23 mouse cellular contexts compared by ENCODE assay signal in genomic region chr13:47133058-47133457, GRCm38 (mm10). TPM values are rescaled to one million over a fixed set of nuclear protein-coding genes. Genes with fewer than 3 reads are reported as not detected.
DNase-seq lines count a peak whose midpoint lies in the region; ATAC-seq and TF ChIP-seq lines count a peak whose summit lies in the region.
"Had no signal": no experiment of that assay in that cellular context is flagged by ENCODE, and none has a peak within 500 bp of the region (broad histone marks: within the 10 kb centered on the region; RNA-seq: fewer than 3 reads in every experiment).

No protein-coding gene starts in this region.

- ATAC-seq in forebrain, embryonic 16.5 days, result no peak
- ATAC-seq: forebrain, embryonic 13.5 days; forebrain, embryonic 15.5 days had no signal

- peak overlapping the region; percentile 16; the same call in 1 of the 2 replicates for H3K4me2 ChIP-seq in CH12.LX (ENCODE audit: insufficient read depth, low read depth, poor library complexity, severe bottlenecking)
- no peak overlapping the region for H3K4me2 ChIP-seq in forebrain, embryonic 16.5 days (ENCODE audit: low read length)
- H3K4me2 ChIP-seq: embryonic facial prominence, embryonic 13.5 days; embryonic facial prominence, embryonic 15.5 days; forebrain, embryonic 13.5 days; forebrain, embryonic 15.5 days had no signal

- dilution Hi-C loops in CH12.LX (cut with MboI; ENCODE audit: extremely low pct_ligation_motif_present, extremely low pct_unique_long_range_greater_than_20kb, low sequenced_read_pairs), result no loop called here

- no peak overlapping the region for H3K9ac ChIP-seq in CH12.LX (ENCODE audit: insufficient read depth, low read depth)
- no peak overlapping the region for H3K9ac ChIP-seq in forebrain, embryonic 16.5 days (replicated peaks; ENCODE audit: low read depth, low read length)
- H3K9ac ChIP-seq: embryonic facial prominence, embryonic 13.5 days; embryonic facial prominence, embryonic 15.5 days; forebrain, embryonic 13.5 days; forebrain, embryonic 15.5 days had no signal

- peak; percentile 11 for DNase-seq in A20 (ENCODE audit: low read depth, low spot score)
- peak; percentile 40 for DNase-seq in CD4-positive, CD25-positive, alpha-beta regulatory T cell, adult 2 months (ENCODE audit: low read depth, low spot score)
- peak; percentile 21 for DNase-seq in CH12.LX (ENCODE audit: extremely low read depth)
- peak; percentile 57 for DNase-seq in induced T-regulatory cell, adult 2 months (ENCODE audit: low read depth)
- DNase-seq in cerebellum, adult 11 months, result no peak
- no peak for DNase-seq in kidney, postnatal 14 days
- no peak for DNase-seq in thymus, postnatal 0 days (ENCODE audit: low spot score)
- DNase-seq: adrenal gland, adult 2 months; adrenal gland, postnatal 10 days; adrenal gland, postnatal 25 days; cerebellum, adult 11-12 months; cerebellum, adult 2 months; cerebellum, adult 9-10 months; cerebellum, postnatal 10 days; cerebellum, postnatal 25 days; embryo, embryonic 11 days had no signal

- no peaks in the 10 kb centered on the region for H3K36me3 ChIP-seq in CH12.LX (replicated peaks in 1 of 2; ENCODE audit: control insufficient read depth in 1 of 2, insufficient read depth in 1 of 2, low read length in 1 of 2)
- H3K36me3 ChIP-seq in forebrain, embryonic 16.5 days (ENCODE audit: control insufficient read depth, insufficient read depth), result no peaks in the 10 kb centered on the region
- H3K36me3 ChIP-seq: embryonic facial prominence, embryonic 13.5 days; embryonic facial prominence, embryonic 15.5 days; forebrain, embryonic 15.5 days had no signal

- TF ChIP-seq EP300 in CH12.LX (IDR thresholded peaks at IDR 0.05; ENCODE audit: low read length), result no peak

- H3K79me2 ChIP-seq in CH12.LX (replicated peaks; ENCODE audit: control insufficient read depth, extremely low read depth, insufficient read depth, poor library complexity, severe bottlenecking), result no peaks in the 10 kb centered on the region

- TF ChIP-seq POLR2A in CH12.LX (IDR thresholded peaks at IDR 0.05; ENCODE audit: low read depth, low read length), result no peak

- peaks cover 0 to 16% of the 10 kb centered on the region in 2 experiments; a peak in 2 of 4 replicates for H3K4me1 ChIP-seq in CH12.LX (ENCODE audit: control insufficient read depth in 1 of 2, insufficient read depth in 2 of 2)
- no peaks in the 10 kb centered on the region for H3K4me1 ChIP-seq in forebrain, embryonic 16.5 days (replicated peaks; ENCODE audit: control insufficient read depth, insufficient read depth, low read length)
- H3K4me1 ChIP-seq: embryonic facial prominence, embryonic 13.5 days; embryonic facial prominence, embryonic 15.5 days; forebrain, embryonic 13.5 days; forebrain, embryonic 15.5 days had no signal

- TF ChIP-seq CTCF in CH12.LX (conservative IDR thresholded peaks at IDR 0.05 in 1 of 2, IDR thresholded peaks at IDR 0.05 in 1 of 2; ENCODE audit: low read depth in 2 of 2, low read length in 2 of 2), result no peak

- in situ Hi-C loops in CH12.LX (cut with MboI; ENCODE audit: low pct_ligation_motif_present, low pct_unique_long_range_greater_than_20kb, low sequenced_read_pairs), result loop anchor here (25.0 kb wide), 1 partner anchor 1329 kb away; no protein-coding TSS in a partner anchor

- TF ChIP-seq RAD21 in CH12.LX (IDR thresholded peaks at IDR 0.05; ENCODE audit: low read depth, low read length), result no peak

- WGBS in forebrain, embryonic 16.5 days, result 88% methylated on average over 8 of the region's 8 CpGs

- H3K27me3 ChIP-seq in CH12.LX (replicated peaks), result no peaks in the 10 kb centered on the region
- no peaks in the 10 kb centered on the region for H3K27me3 ChIP-seq in forebrain, embryonic 16.5 days (replicated peaks; ENCODE audit: control insufficient read depth, insufficient read depth, low read length)
- H3K27me3 ChIP-seq: embryonic facial prominence, embryonic 13.5 days; embryonic facial prominence, embryonic 15.5 days; forebrain, embryonic 13.5 days; forebrain, embryonic 15.5 days had no signal

- peaks cover 2% of the 10 kb centered on the region for H3K9me3 ChIP-seq in CH12.LX (replicated peaks; ENCODE audit: low read length)
- no peaks in the 10 kb centered on the region for H3K9me3 ChIP-seq in forebrain, embryonic 16.5 days (ENCODE audit: control insufficient read depth, low read length)
- H3K9me3 ChIP-seq: embryonic facial prominence, embryonic 13.5 days; embryonic facial prominence, embryonic 15.5 days; forebrain, embryonic 13.5 days; forebrain, embryonic 15.5 days had no signal

- H3K4me3 ChIP-seq in CH12.LX (replicated peaks in 1 of 3; ENCODE audit: low read depth in 2 of 3, low read length in 2 of 3, poor library complexity in 1 of 3), result no peak overlapping the region
- no peak overlapping the region for H3K4me3 ChIP-seq in forebrain, embryonic 16.5 days (replicated peaks; ENCODE audit: low read length)
- H3K4me3 ChIP-seq: embryonic facial prominence, embryonic 13.5 days; embryonic facial prominence, embryonic 15.5 days; erythroblast, embryonic 14.5 days; forebrain, embryonic 13.5 days; forebrain, embryonic 15.5 days had no signal

- H3K27ac ChIP-seq in CH12.LX (ENCODE audit: insufficient read depth, low read depth), result no peak overlapping the region
- H3K27ac ChIP-seq in forebrain, embryonic 16.5 days (ENCODE audit: low read length), result no peak overlapping the region
- H3K27ac ChIP-seq: embryonic facial prominence, embryonic 13.5 days; embryonic facial prominence, embryonic 15.5 days; forebrain, embryonic 13.5 days; forebrain, embryonic 15.5 days had no signal

TF ChIP-seq in CH12.LX, 34 proteins besides CTCF, POLR2A, EP300 and RAD21:
- TF ChIP-seq NELFE (IDR thresholded peaks at IDR 0.05; ENCODE audit: low read depth, low read length) (no peak), MAX (IDR thresholded peaks at IDR 0.05; ENCODE audit: low read length) (0 out of 2 replicates have a peak, but pooled peaks have one; percentile 39)
TF ChIP-seq in CH12.LX: peak in this region for 1.

RNA-seq across cellular contexts. Expression of gene Rnf144b, which starts 10.6 kb away (rescaled TPM):
- not detected in 2 replicates for total RNA-seq in CH12.LX (2012; rRNA removed)
- total RNA-seq in CH12.LX (2014; rRNA removed), result not detected in 2 replicates
- not detected in 2 replicates for polyA plus RNA-seq in CH12.LX (2012; ENCODE audit: insufficient read length, low read depth)
- polyA plus RNA-seq in forebrain, embryonic 16.5 days (2015; fragmentation: Nextera tagmentation; extraction: Ambion mirVana), result 0.62 and 0.71 TPM in 2 replicates
- 1.2 and 1.3 TPM in 2 replicates for polyA plus RNA-seq in thymus, postnatal 0 days (2015; fragmentation: Nextera tagmentation; extraction: Ambion mirVana)
- total RNA-seq: MEL had no signal
- polyA plus RNA-seq: erythroblast, embryonic 14.5 days had no signal

RNA-seq across cellular contexts. Expression of gene Dek, which starts 27.1 kb away (rescaled TPM):
- total RNA-seq in CH12.LX (2012; rRNA removed) (28.8 and 34.1 TPM in 2 replicates), CH12.LX (2014; rRNA removed) (196 and 230 TPM in 2 replicates)
- polyA plus RNA-seq in CH12.LX (2012; ENCODE audit: insufficient read length, low read depth), result 228 and 232 TPM in 2 replicates
- polyA plus RNA-seq in forebrain, embryonic 16.5 days (2015; fragmentation: Nextera tagmentation; extraction: Ambion mirVana), result 143 and 152 TPM in 2 replicates
- 305 and 380 TPM in 2 replicates for polyA plus RNA-seq in thymus, postnatal 0 days (2015; fragmentation: Nextera tagmentation; extraction: Ambion mirVana)

Comparison
In these comparisons a context has a peak if more than half of its experiments do, and no peak if none do; other contexts are left out.
1. DNase-seq: peak in A20 (single experiment), CD4-positive, CD25-positive, alpha-beta regulatory T cell, adult 2 months (single experiment), CH12.LX (single experiment) and induced T-regulatory cell, adult 2 months (single experiment); none in cerebellum, adult 11 months (single experiment), kidney, postnatal 14 days (single experiment) and thymus, postnatal 0 days (single experiment).